Mouse (Mus musculus) ES-Bruce4 (cell line): ENCODE results near the gene Ccdc62.

Experiments
- CTCF ChIP-seq: IDR thresholded peaks from one replicate; pipeline ENCODE4 v1.8.1; 2011; ENCODE audit warnings: low read depth, low read length
- POLR2A ChIP-seq: IDR thresholded peaks from one replicate; pipeline ENCODE4 v1.8.1; 2011; ENCODE audit warnings: low read length; ENCODE audit not compliant: insufficient read depth

- TF ChIP-seq CTCF = no peak
- TF ChIP-seq POLR2A = no peak
Observed at GRCm38 (mm10) chr5:123997211-123997751, 66.8 kb downstream of the Ccdc62 start.
